Mouse (Mus musculus): ENCODE measurements at regions not wholly inside any gene's neighbourhood (a gene's known extent, or its start where the extent isn't known, plus 50 kb on each side); places are given as distances from the start of the nearest gene placed in this dataset.

DNA sequence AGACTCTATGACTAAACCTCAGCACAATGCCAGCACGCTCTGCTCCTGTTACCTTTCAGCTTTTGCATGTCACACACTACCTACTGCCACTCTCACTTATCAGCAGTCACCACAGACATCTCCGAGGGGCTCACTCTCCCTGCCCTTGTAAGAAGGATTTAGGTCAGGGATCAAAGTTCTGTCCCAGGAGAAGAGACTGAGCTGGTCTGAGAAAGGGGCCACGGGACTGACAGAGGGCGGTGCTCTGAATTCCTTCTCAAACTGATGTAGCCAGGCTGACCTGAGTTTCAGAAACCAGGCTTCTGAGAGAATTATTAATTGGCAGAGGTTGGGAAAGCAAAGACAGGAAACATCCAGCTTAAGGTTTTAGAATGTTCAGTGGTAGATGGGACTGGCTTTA is 614.0 kb upstream of the Gm10131 start:
- WGBS: 78% methylated on average over 4 of the region's 4 CpGs
- Histone ChIP-seq H3K4me1 (replicated peaks; ENCODE audit: control insufficient read depth, insufficient read depth, low read length) (no peaks in the 10 kb centered on the region), H3K4me2 (ENCODE audit: low read length) (no peak overlapping the region), H3K27me3 (replicated peaks; ENCODE audit: control insufficient read depth, insufficient read depth, low read length) (no peaks in the 10 kb centered on the region), H3K9ac (replicated peaks; ENCODE audit: low read depth, low read length) (no peak overlapping the region), H3K27ac (ENCODE audit: low read length) (no peak overlapping the region), H3K36me3 (ENCODE audit: control insufficient read depth, insufficient read depth) (no peaks in the 10 kb centered on the region), H3K4me3 (replicated peaks; ENCODE audit: low read length) (no peak overlapping the region), H3K9me3 (ENCODE audit: control insufficient read depth, low read length) (no peaks in the 10 kb centered on the region)
- ATAC-seq: no peak

DNA sequence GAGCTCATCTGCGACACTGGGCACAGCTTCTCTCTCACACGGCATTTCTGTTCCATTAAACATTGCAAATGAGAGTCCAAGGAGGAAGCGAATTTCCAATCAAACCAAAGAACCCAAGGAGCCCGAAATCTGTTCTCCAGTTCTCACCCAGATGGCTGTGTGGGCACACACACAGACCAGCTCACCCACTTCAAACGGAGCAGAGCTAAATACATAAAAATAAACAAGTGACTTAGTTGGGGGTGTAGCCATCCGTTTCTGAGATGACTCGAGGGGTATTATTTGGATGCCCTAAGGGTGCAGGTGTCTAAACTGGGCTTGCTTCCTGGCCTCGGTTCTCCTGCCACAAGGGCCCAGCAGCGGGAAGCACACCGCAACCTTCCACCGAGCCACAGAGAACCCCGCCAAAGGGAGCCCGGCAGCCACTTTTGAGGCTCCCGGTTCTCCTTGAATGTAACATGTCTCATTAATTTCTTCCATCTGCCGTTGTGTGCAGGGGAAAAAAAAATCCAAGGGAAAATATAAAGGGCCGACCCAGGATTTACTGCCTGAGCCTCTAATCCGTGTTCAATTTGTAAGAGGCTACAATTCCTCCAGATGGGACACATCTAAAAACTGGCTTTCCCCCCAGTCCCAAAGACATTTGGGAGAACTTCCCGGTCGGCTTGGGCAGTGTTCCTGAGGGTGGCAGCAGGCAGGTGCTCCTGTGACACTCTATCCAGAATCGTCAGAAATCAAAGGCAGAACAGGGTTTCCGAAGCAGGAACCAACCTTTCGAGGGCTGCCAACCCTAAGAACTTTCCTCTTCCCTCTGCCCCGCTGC is 598.6 kb upstream of the Gm10131 start:
- Histone ChIP-seq H3K4me1 (replicated peaks; ENCODE audit: control insufficient read depth, insufficient read depth, low read length) (peaks cover 6% of the 10 kb centered on the region; the same call in 1 of the 2 replicates), H3K4me2 (ENCODE audit: low read length) (peak overlapping the region; percentile 25), H3K27ac (ENCODE audit: low read length) (peak overlapping the region; percentile 77), H3K27me3 (replicated peaks; ENCODE audit: control insufficient read depth, insufficient read depth, low read length) (no peaks in the 10 kb centered on the region), H3K36me3 (ENCODE audit: control insufficient read depth, insufficient read depth) (no peaks in the 10 kb centered on the region), H3K9ac (replicated peaks; ENCODE audit: low read depth, low read length) (no peak overlapping the region), H3K4me3 (replicated peaks; ENCODE audit: low read length) (no peak overlapping the region), H3K9me3 (ENCODE audit: control insufficient read depth, low read length) (no peaks in the 10 kb centered on the region)
- WGBS: 60% methylated on average over 23 of the region's 23 CpGs
- ATAC-seq: peak; percentile 78

GRCm38 (mm10) chr8:34709316-34709715 is 597.8 kb upstream of the Gm10131 start:
- Histone ChIP-seq H3K4me1 (replicated peaks; ENCODE audit: control insufficient read depth, insufficient read depth, low read length) (peaks cover 6% of the 10 kb centered on the region; the same call in 1 of the 2 replicates), H3K27ac (ENCODE audit: low read length) (peak overlapping the region; percentile 77), H3K4me3 (replicated peaks; ENCODE audit: low read length) (no peak overlapping the region), H3K9me3 (ENCODE audit: control insufficient read depth, low read length) (no peaks in the 10 kb centered on the region), H3K27me3 (replicated peaks; ENCODE audit: control insufficient read depth, insufficient read depth, low read length) (no peaks in the 10 kb centered on the region), H3K9ac (replicated peaks; ENCODE audit: low read depth, low read length) (no peak overlapping the region), H3K36me3 (ENCODE audit: control insufficient read depth, insufficient read depth) (no peaks in the 10 kb centered on the region), H3K4me2 (ENCODE audit: low read length) (no peak overlapping the region; the same call in 1 of the 2 replicates)
- ATAC-seq: no peak; the same call in 1 of the 2 replicates
- 64% methylated on average over 11 of the region's 11 CpGs for WGBS

DNA sequence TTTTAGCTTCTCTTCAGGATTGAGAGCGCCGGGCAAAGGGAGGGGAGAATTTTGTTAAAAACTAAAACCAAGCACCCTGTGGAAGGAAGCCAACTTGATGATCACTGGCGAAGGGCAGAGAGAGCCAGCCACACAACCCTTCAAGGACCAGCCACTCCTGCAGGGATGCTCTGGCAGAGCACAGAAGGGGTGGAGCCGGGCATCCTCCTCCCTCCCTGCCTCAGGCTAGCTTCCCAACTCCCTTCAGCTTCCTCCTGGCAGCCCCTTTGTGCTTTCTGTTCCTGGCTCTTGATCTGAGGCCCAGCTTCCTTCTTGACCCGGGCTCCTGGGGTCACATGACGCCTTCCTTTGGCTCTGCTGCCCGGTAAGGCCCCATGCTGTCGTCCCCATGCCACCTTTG is 591.8 kb upstream of the Gm10131 start:
- H3K4me2 ChIP-seq (ENCODE audit: low read length): no peak overlapping the region
- H3K4me1 ChIP-seq (replicated peaks; ENCODE audit: control insufficient read depth, insufficient read depth, low read length): no peaks in the 10 kb centered on the region
- no peak overlapping the region for H3K27ac ChIP-seq (ENCODE audit: low read length)
- WGBS: 1% methylated on average over 8 of the region's 8 CpGs
- H3K4me3 ChIP-seq (replicated peaks; ENCODE audit: low read length): no peak overlapping the region
- H3K9ac ChIP-seq (replicated peaks; ENCODE audit: low read depth, low read length): no peak overlapping the region
- no peaks in the 10 kb centered on the region for H3K9me3 ChIP-seq (ENCODE audit: control insufficient read depth, low read length)
- ATAC-seq: peak; percentile 47; the same call in 1 of the 2 replicates
- H3K27me3 ChIP-seq (replicated peaks; ENCODE audit: control insufficient read depth, insufficient read depth, low read length): no peaks in the 10 kb centered on the region
- H3K36me3 ChIP-seq (ENCODE audit: control insufficient read depth, insufficient read depth): no peaks in the 10 kb centered on the region

DNA sequence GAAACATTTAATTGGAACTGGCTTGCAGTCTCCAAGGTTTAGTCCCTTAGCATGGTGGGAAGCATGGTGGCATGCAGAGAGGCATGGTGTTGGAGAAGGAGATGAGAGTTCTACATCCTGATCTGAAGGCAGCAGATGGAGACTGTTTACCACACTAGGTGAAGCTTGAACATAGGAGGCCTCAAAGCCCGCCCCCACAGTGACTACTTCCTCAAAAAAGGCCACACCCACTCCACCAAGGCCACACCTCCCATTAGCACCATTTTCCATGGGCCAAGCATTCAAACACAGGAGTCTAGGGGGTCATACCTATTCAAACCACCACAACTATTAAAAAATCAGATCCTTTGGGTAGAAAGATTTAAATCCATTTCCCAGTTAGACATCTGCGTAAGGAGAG is 591.3 kb upstream of the Gm10131 start:
- no peaks in the 10 kb centered on the region for H3K36me3 ChIP-seq (ENCODE audit: control insufficient read depth, insufficient read depth)
- H3K4me1 ChIP-seq (replicated peaks; ENCODE audit: control insufficient read depth, insufficient read depth, low read length): no peaks in the 10 kb centered on the region
- no peak for ATAC-seq
- WGBS: 76% methylated on average over 2 of the region's 2 CpGs
- no peak overlapping the region for H3K4me2 ChIP-seq (ENCODE audit: low read length)
- H3K9ac ChIP-seq (replicated peaks; ENCODE audit: low read depth, low read length): no peak overlapping the region
- no peaks in the 10 kb centered on the region for H3K27me3 ChIP-seq (replicated peaks; ENCODE audit: control insufficient read depth, insufficient read depth, low read length)
- H3K4me3 ChIP-seq (replicated peaks; ENCODE audit: low read length): no peak overlapping the region
- H3K9me3 ChIP-seq (ENCODE audit: control insufficient read depth, low read length): no peaks in the 10 kb centered on the region
- H3K27ac ChIP-seq (ENCODE audit: low read length): no peak overlapping the region

- WGBS: 51% methylated on average over 4 of the region's 4 CpGs
- no peaks in the 10 kb centered on the region for H3K36me3 ChIP-seq (ENCODE audit: control insufficient read depth, insufficient read depth)
- H3K4me2 ChIP-seq (ENCODE audit: low read length): no peak overlapping the region
- H3K27ac ChIP-seq (ENCODE audit: low read length): no peak overlapping the region
- no peaks in the 10 kb centered on the region for H3K9me3 ChIP-seq (ENCODE audit: control insufficient read depth, low read length)
- no peaks in the 10 kb centered on the region for H3K27me3 ChIP-seq (replicated peaks; ENCODE audit: control insufficient read depth, insufficient read depth, low read length)
- no peaks in the 10 kb centered on the region for H3K4me1 ChIP-seq (replicated peaks; ENCODE audit: control insufficient read depth, insufficient read depth, low read length)
- no peak overlapping the region for H3K4me3 ChIP-seq (replicated peaks; ENCODE audit: low read length)
- ATAC-seq: no peak
- H3K9ac ChIP-seq (replicated peaks; ENCODE audit: low read depth, low read length): no peak overlapping the region
Measured at GRCm38 (mm10) chr8:34699015-34699414, 587.5 kb upstream of the Gm10131 start.

DNA sequence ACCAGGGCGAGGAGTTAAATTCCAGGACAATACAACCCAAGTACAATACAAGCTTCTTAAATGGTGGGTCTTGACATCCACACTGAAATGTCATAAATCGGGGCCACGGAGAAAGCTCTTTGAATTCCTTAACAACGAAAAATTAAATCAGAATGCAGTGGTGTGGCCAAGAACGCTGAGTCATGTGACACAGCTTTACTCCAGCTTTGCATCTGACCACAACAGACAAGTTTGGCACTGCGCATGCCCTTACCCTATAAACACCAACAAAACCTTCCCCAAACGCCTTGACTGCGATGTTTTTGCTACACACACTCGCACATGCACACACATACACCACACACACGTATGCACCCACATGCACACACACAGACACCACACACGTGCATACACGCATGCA is 584.8 kb upstream of the Gm10131 start:
- Histone ChIP-seq H3K4me3 (replicated peaks; ENCODE audit: low read length) (no peak overlapping the region), H3K9ac (replicated peaks; ENCODE audit: low read depth, low read length) (no peak overlapping the region), H3K9me3 (ENCODE audit: control insufficient read depth, low read length) (no peaks in the 10 kb centered on the region), H3K27me3 (replicated peaks; ENCODE audit: control insufficient read depth, insufficient read depth, low read length) (no peaks in the 10 kb centered on the region; the same call in 1 of the 2 replicates), H3K4me2 (ENCODE audit: low read length) (no peak overlapping the region), H3K4me1 (replicated peaks; ENCODE audit: control insufficient read depth, insufficient read depth, low read length) (no peaks in the 10 kb centered on the region), H3K27ac (ENCODE audit: low read length) (no peak overlapping the region), H3K36me3 (ENCODE audit: control insufficient read depth, insufficient read depth) (no peaks in the 10 kb centered on the region)
- 79% methylated on average over 12 of the region's 12 CpGs for WGBS
- no peak for ATAC-seq

DNA sequence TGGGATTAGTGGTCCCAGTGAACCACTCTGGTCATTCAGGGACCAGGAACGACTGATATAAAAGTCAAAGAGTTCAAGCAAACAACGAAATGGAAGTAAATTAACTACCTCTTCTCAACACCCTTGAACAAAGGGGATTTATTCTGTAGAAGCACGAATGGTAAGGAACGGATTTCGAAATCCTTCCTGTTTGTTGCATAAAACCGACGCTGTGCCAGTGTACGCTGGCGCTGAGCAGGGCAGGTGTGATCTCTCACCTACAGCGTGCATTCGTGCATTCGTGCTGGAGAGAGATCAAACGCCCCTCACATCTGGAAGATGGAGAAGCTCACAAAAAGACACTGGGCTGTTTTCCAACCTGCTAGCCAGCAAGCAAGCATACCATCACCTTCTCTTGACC is 581.1 kb upstream of the Gm10131 start:
- Histone ChIP-seq H3K4me1 (replicated peaks; ENCODE audit: control insufficient read depth, insufficient read depth, low read length) (peaks cover 16% of the 10 kb centered on the region), H3K27me3 (replicated peaks; ENCODE audit: control insufficient read depth, insufficient read depth, low read length) (no peaks in the 10 kb centered on the region; the same call in 1 of the 2 replicates), H3K4me3 (replicated peaks; ENCODE audit: low read length) (no peak overlapping the region), H3K27ac (ENCODE audit: low read length) (no peak overlapping the region), H3K4me2 (ENCODE audit: low read length) (no peak overlapping the region), H3K9me3 (ENCODE audit: control insufficient read depth, low read length) (no peaks in the 10 kb centered on the region), H3K36me3 (ENCODE audit: control insufficient read depth, insufficient read depth) (no peaks in the 10 kb centered on the region), H3K9ac (replicated peaks; ENCODE audit: low read depth, low read length) (no peak overlapping the region)
- no peak for ATAC-seq
- WGBS: 61% methylated on average over 13 of the region's 13 CpGs

DNA sequence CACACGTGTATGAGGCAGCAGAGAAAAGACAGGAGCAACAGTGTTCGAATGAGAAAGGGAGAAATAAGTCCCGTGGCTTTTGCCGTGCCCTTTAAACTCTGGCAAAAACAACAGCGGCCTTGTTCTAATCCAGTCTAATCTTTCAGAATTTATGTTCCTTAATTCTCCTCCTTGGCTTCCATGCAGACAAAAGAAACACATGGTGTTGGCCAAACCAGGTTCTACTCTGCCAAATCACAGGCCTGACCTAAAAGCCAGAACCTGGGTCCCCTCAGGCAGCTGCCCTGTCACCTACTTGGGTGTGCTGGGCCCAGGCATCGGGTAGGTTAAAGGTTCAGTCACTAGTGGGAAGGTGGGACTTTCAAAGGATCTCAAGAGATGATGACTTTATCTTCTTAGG is 580.2 kb upstream of the Gm10131 start:
- Histone ChIP-seq H3K9ac (replicated peaks; ENCODE audit: low read depth, low read length) (no peak overlapping the region), H3K27ac (ENCODE audit: low read length) (no peak overlapping the region), H3K4me3 (replicated peaks; ENCODE audit: low read length) (no peak overlapping the region), H3K9me3 (ENCODE audit: control insufficient read depth, low read length) (no peaks in the 10 kb centered on the region), H3K36me3 (ENCODE audit: control insufficient read depth, insufficient read depth) (no peaks in the 10 kb centered on the region), H3K27me3 (replicated peaks; ENCODE audit: control insufficient read depth, insufficient read depth, low read length) (no peaks in the 10 kb centered on the region; the same call in 1 of the 2 replicates), H3K4me2 (ENCODE audit: low read length) (no peak overlapping the region), H3K4me1 (replicated peaks; ENCODE audit: control insufficient read depth, insufficient read depth, low read length) (peaks cover 16% of the 10 kb centered on the region)
- ATAC-seq: no peak
- WGBS: 83% methylated on average over 6 of the region's 6 CpGs
